Mouse (Mus musculus): ENCODE data around the gene 4930451I11Rik. TPM values are rescaled to one million over a fixed set of nuclear protein-coding genes. Genes with fewer than 3 reads are reported as not detected.
A peak's percentile ranks its signal among the peaks of the same experiment; 100 is the strongest.

The 4930451I11Rik gene
- polyA plus RNA-seq, 1 experiment from 2014 or later = not detected

GRCm38 (mm10) chr7:126782693-126783092 is 48.7 kb downstream of the 4930451I11Rik start:
- H3K27me3 ChIP-seq (replicated peaks; ENCODE audit: control insufficient read depth, insufficient read depth, low read length) = no peaks in the 10 kb centered on the region
- peaks cover 24% of the 10 kb centered on the region for H3K4me1 ChIP-seq (replicated peaks; ENCODE audit: control insufficient read depth, insufficient read depth, low read length)
- no peaks in the 10 kb centered on the region for H3K9me3 ChIP-seq (ENCODE audit: control insufficient read depth, low read length)
- H3K4me3 ChIP-seq (ENCODE audit: low read depth, low read length) = no peak overlapping the region
- ATAC-seq (replicated peaks; ENCODE audit: low FRiP score, low TSS enrichment, low read depth) (no peak), DNase-seq (ENCODE audit: low spot score) (no peak)
- H3K4me2 ChIP-seq (ENCODE audit: low read length) = no peak overlapping the region
- peaks cover 48% of the 10 kb centered on the region for H3K36me3 ChIP-seq (ENCODE audit: control insufficient read depth, insufficient read depth, low read length)
- WGBS = 79% methylated on average over 12 of the region's 13 CpGs
- no peak overlapping the region for H3K27ac ChIP-seq (ENCODE audit: low read depth)
- no peak overlapping the region for H3K9ac ChIP-seq (ENCODE audit: low read length)

- Histone ChIP-seq H3K4me3 (ENCODE audit: low read depth, low read length) (no peak overlapping the region), H3K4me1 (replicated peaks; ENCODE audit: control insufficient read depth, insufficient read depth, low read length) (peaks cover 28% of the 10 kb centered on the region), H3K36me3 (ENCODE audit: control insufficient read depth, insufficient read depth, low read length) (peaks cover 39% of the 10 kb centered on the region), H3K9ac (ENCODE audit: low read length) (peak overlapping the region; percentile 50), H3K4me2 (ENCODE audit: low read length) (peak overlapping the region; percentile 91), H3K27ac (ENCODE audit: low read depth) (no peak overlapping the region), H3K27me3 (replicated peaks; ENCODE audit: control insufficient read depth, insufficient read depth, low read length) (no peaks in the 10 kb centered on the region), H3K9me3 (ENCODE audit: control insufficient read depth, low read length) (no peaks in the 10 kb centered on the region)
- DNase-seq (ENCODE audit: low spot score) (no peak), ATAC-seq (replicated peaks; ENCODE audit: low FRiP score, low TSS enrichment, low read depth) (no peak)
- WGBS = 34% methylated on average over 11 of the region's 11 CpGs
Measured at GRCm38 (mm10) chr7:126781661-126782370, 49.6 kb downstream of the 4930451I11Rik start.

- H3K4me1 ChIP-seq (replicated peaks; ENCODE audit: control insufficient read depth, insufficient read depth, low read length) = peaks cover 32% of the 10 kb centered on the region
- H3K9ac ChIP-seq (ENCODE audit: low read length) = peak within 1 kb of the TSS; percentile 50
- peak within 1 kb of the TSS; percentile 51 for H3K27ac ChIP-seq (ENCODE audit: low read depth)
- 4% methylated on average over 22 of the region's 22 CpGs for WGBS
- DNase-seq (ENCODE audit: low spot score) (no peak), ATAC-seq (replicated peaks; ENCODE audit: low FRiP score, low TSS enrichment, low read depth) (0 out of 2 replicates have a peak, but pooled peaks have one; percentile 3)
- no peaks in the 10 kb centered on the region for H3K27me3 ChIP-seq (replicated peaks; ENCODE audit: control insufficient read depth, insufficient read depth, low read length)
- H3K36me3 ChIP-seq (ENCODE audit: control insufficient read depth, insufficient read depth, low read length) = peaks cover 32% of the 10 kb centered on the region
- peak within 1 kb of the TSS; percentile 91 for H3K4me2 ChIP-seq (ENCODE audit: low read length)
- H3K4me3 ChIP-seq (ENCODE audit: low read depth, low read length) = peak within 1 kb of the TSS; percentile 43
- H3K9me3 ChIP-seq (ENCODE audit: control insufficient read depth, low read length) = no peaks in the 10 kb centered on the region
Measured at GRCm38 (mm10) chr7:126780971-126781635, 50.3 kb downstream of the 4930451I11Rik start, which contains the start of gene Tbx6. Gene Tbx6, plus strand, starts transcription at chr7:126781483.

Other genes starting within 250 kb of the 4930451I11Rik start
- 0.60 and 1.1 TPM in 2 replicates for gene Apobr, start 246.7 kb downstream of the 4930451I11Rik start, polyA plus RNA-seq (2014; fragmentation: Nextera tagmentation; extraction: Ambion mirVana)
- gene Cln3, start 245.8 kb downstream of the 4930451I11Rik start, polyA plus RNA-seq (2014; fragmentation: Nextera tagmentation; extraction: Ambion mirVana) = 24.3 and 30.3 TPM in 2 replicates
- not detected in 2 replicates for gene Il27, start 236.7 kb downstream of the 4930451I11Rik start, polyA plus RNA-seq (2014; fragmentation: Nextera tagmentation; extraction: Ambion mirVana)
- gene Nupr1, start 200.8 kb downstream of the 4930451I11Rik start, polyA plus RNA-seq (2014; fragmentation: Nextera tagmentation; extraction: Ambion mirVana) = 6.6 and 27.3 TPM in 2 replicates
- gene Sgf29, start 182.3 kb downstream of the 4930451I11Rik start, polyA plus RNA-seq (2014; fragmentation: Nextera tagmentation; extraction: Ambion mirVana) = 53.4 and 64.5 TPM in 2 replicates
- gene Sult1a1, start 155.2 kb downstream of the 4930451I11Rik start, polyA plus RNA-seq (2014; fragmentation: Nextera tagmentation; extraction: Ambion mirVana) = 3.5 and 3.8 TPM in 2 replicates
- 140 and 159 TPM in 2 replicates for gene Bola2, start 136.2 kb downstream of the 4930451I11Rik start, polyA plus RNA-seq (2014; fragmentation: Nextera tagmentation; extraction: Ambion mirVana)
- 7.1 and 8.4 TPM in 2 replicates for gene Slx1b, start 135.9 kb downstream of the 4930451I11Rik start, polyA plus RNA-seq (2014; fragmentation: Nextera tagmentation; extraction: Ambion mirVana)
- gene Coro1a, start 123.9 kb downstream of the 4930451I11Rik start, polyA plus RNA-seq (2014; fragmentation: Nextera tagmentation; extraction: Ambion mirVana) = 35.1 and 35.9 TPM in 2 replicates
- 101 and 104 TPM in 2 replicates for gene Mapk3, start 72.0 kb downstream of the 4930451I11Rik start, polyA plus RNA-seq (2014; fragmentation: Nextera tagmentation; extraction: Ambion mirVana)
- gene Gdpd3, start 65.3 kb downstream of the 4930451I11Rik start, polyA plus RNA-seq (2014; fragmentation: Nextera tagmentation; extraction: Ambion mirVana) = 3.6 and 3.9 TPM in 2 replicates
- gene Ypel3, start 54.7 kb downstream of the 4930451I11Rik start, polyA plus RNA-seq (2014; fragmentation: Nextera tagmentation; extraction: Ambion mirVana) = 105 and 106 TPM in 2 replicates
- gene Tbx6, start 50.2 kb downstream of the 4930451I11Rik start, polyA plus RNA-seq (2014; fragmentation: Nextera tagmentation; extraction: Ambion mirVana) = 0.36 and 0.47 TPM in 2 replicates
- gene Ppp4c, start 39.1 kb downstream of the 4930451I11Rik start, polyA plus RNA-seq (2014; fragmentation: Nextera tagmentation; extraction: Ambion mirVana) = 277 and 280 TPM in 2 replicates
- 1.5 and 1.8 TPM in 2 replicates for gene Fam57b, start 34.0 kb downstream of the 4930451I11Rik start, polyA plus RNA-seq (2014; fragmentation: Nextera tagmentation; extraction: Ambion mirVana)
- gene Doc2a, start 15.8 kb upstream of the 4930451I11Rik start, polyA plus RNA-seq (2014; fragmentation: Nextera tagmentation; extraction: Ambion mirVana) = 0.86 and 1.2 TPM in 2 replicates
- gene Hirip3, start 30.3 kb upstream of the 4930451I11Rik start, polyA plus RNA-seq (2014; fragmentation: Nextera tagmentation; extraction: Ambion mirVana) = 19.0 and 19.5 TPM in 2 replicates
- 82.6 and 84.6 TPM in 2 replicates for gene Ino80e, start 30.7 kb upstream of the 4930451I11Rik start, polyA plus RNA-seq (2014; fragmentation: Nextera tagmentation; extraction: Ambion mirVana)
- 26.6 and 29.7 TPM in 2 replicates for gene Taok2, start 53.1 kb upstream of the 4930451I11Rik start, polyA plus RNA-seq (2014; fragmentation: Nextera tagmentation; extraction: Ambion mirVana)
- gene Tmem219, start 91.3 kb upstream of the 4930451I11Rik start, polyA plus RNA-seq (2014; fragmentation: Nextera tagmentation; extraction: Ambion mirVana) = 29.5 and 31.7 TPM in 2 replicates
- gene Kctd13, start 97.2 kb upstream of the 4930451I11Rik start, polyA plus RNA-seq (2014; fragmentation: Nextera tagmentation; extraction: Ambion mirVana) = 13.1 TPM in 2 replicates
- 0.39 and 0.65 TPM in 2 replicates for gene Asphd1, start 117.9 kb upstream of the 4930451I11Rik start, polyA plus RNA-seq (2014; fragmentation: Nextera tagmentation; extraction: Ambion mirVana)
- gene Sez6l2, start 118.9 kb upstream of the 4930451I11Rik start, polyA plus RNA-seq (2014; fragmentation: Nextera tagmentation; extraction: Ambion mirVana) = 3.2 and 3.8 TPM in 2 replicates
- gene Cdipt, start 144.3 kb upstream of the 4930451I11Rik start, polyA plus RNA-seq (2014; fragmentation: Nextera tagmentation; extraction: Ambion mirVana) = 105 and 109 TPM in 2 replicates
- 2.2 and 2.5 TPM in 2 replicates for gene Cdiptos, start 144.5 kb upstream of the 4930451I11Rik start, polyA plus RNA-seq (2014; fragmentation: Nextera tagmentation; extraction: Ambion mirVana)
- 27.4 and 29.6 TPM in 2 replicates for gene Mvp, start 183.0 kb upstream of the 4930451I11Rik start, polyA plus RNA-seq (2014; fragmentation: Nextera tagmentation; extraction: Ambion mirVana)
- 0.45 and 0.86 TPM in 2 replicates for gene Pagr1b, start 184.8 kb upstream of the 4930451I11Rik start, polyA plus RNA-seq (2014; fragmentation: Nextera tagmentation; extraction: Ambion mirVana)
- 43.9 and 47.7 TPM in 2 replicates for gene Pagr1a, start 185.7 kb upstream of the 4930451I11Rik start, polyA plus RNA-seq (2014; fragmentation: Nextera tagmentation; extraction: Ambion mirVana)
- 41.8 and 46.3 TPM in 2 replicates for gene Gm42742, start 189.5 kb upstream of the 4930451I11Rik start, polyA plus RNA-seq (2014; fragmentation: Nextera tagmentation; extraction: Ambion mirVana)
- 9.2 and 9.5 TPM in 2 replicates for gene Prrt2, start 189.6 kb upstream of the 4930451I11Rik start, polyA plus RNA-seq (2014; fragmentation: Nextera tagmentation; extraction: Ambion mirVana)
- 55.1 and 61.9 TPM in 2 replicates for gene Maz, start 195.4 kb upstream of the 4930451I11Rik start, polyA plus RNA-seq (2014; fragmentation: Nextera tagmentation; extraction: Ambion mirVana)
- 115 and 129 TPM in 2 replicates for gene Kif22, start 210.8 kb upstream of the 4930451I11Rik start, polyA plus RNA-seq (2014; fragmentation: Nextera tagmentation; extraction: Ambion mirVana)

Data from intestine, embryonic 14.5 days (tissue).